Mouse (Mus musculus): ENCODE data around the gene Rnaseh2a.

GRCm38 (mm10) chr8:84975434-84975833, 5.9 kb upstream of the Rnaseh2a start:
- TF ChIP-seq POLR2A (IDR thresholded peaks at IDR 0.05; ENCODE audit: borderline replicate concordance, low read depth, low read length) (no peak), CTCF (IDR thresholded peaks at IDR 0.05; ENCODE audit: low read depth, low read length) (peak; percentile 78)

All from bone marrow macrophage, adult 2 months (primary cell).